In genomic region chr4:152190096-152190653, GRCm38 (mm10) we compare ENCODE assay signal across 13 mouse cellular contexts. TPM values are rescaled to one million over a fixed set of nuclear protein-coding genes. Genes with fewer than 3 reads are reported as not detected.
A peak's percentile ranks its signal among the peaks of the same experiment; 100 is the strongest.
DNase-seq lines count a peak whose midpoint lies in the region; ATAC-seq and TF ChIP-seq lines count a peak whose summit lies in the region.
"Had no signal": no experiment of that assay in that cellular context is flagged by ENCODE, and none has a peak within 500 bp of the region (broad histone marks: within the 10 kb centered on the region; RNA-seq: fewer than 3 reads in every experiment).

No protein-coding gene starts in this region.

- intact Hi-C loops in left cerebral cortex, adult 2 months (cut with DNase I): no loop called here
- intact Hi-C loops in left cerebral cortex, postnatal 4 days (cut with DNase I): no loop called here

- no peak overlapping the region for H3K4me3 ChIP-seq in left cerebral cortex, adult 2 months
- H3K4me3 ChIP-seq in midbrain, embryonic 10.5 days: no peak overlapping the region
- H3K4me3 ChIP-seq: neural tube, embryonic 12.5 days had no signal

- 80% methylated on average over 11 of the region's 11 CpGs for WGBS in midbrain, embryonic 10.5 days

- H3K4me1 ChIP-seq in midbrain, embryonic 10.5 days: peaks cover 27% of the 10 kb centered on the region

- H3K27me3 ChIP-seq in midbrain, embryonic 10.5 days (ENCODE audit: low read depth, poor library complexity, severe bottlenecking): no peaks in the 10 kb centered on the region
- H3K27me3 ChIP-seq: neural tube, embryonic 12.5 days; Patski had no signal

- H3K9me3 ChIP-seq in midbrain, embryonic 10.5 days (replicated peaks): no peaks in the 10 kb centered on the region
- H3K9me3 ChIP-seq: neural tube, embryonic 12.5 days had no signal

- 0 out of 2 replicates have a peak, but pooled peaks cover 3% of the 10 kb centered on the region for H3K36me3 ChIP-seq in midbrain, embryonic 10.5 days
- H3K36me3 ChIP-seq: neural tube, embryonic 12.5 days had no signal

- peak; percentile 37; the same call in 1 of the 2 replicates for ATAC-seq in neutrophil, adult 5-6 weeks (ENCODE audit: extremely low read depth, insufficient number of reproducible peaks, low FRiP score, poor library complexity, severe bottlenecking)
- ATAC-seq: Patski had no signal

- H3K27ac ChIP-seq in left cerebral cortex, adult 2 months: peak overlapping the region; percentile 21; the same call in 1 of the 2 replicates
- H3K27ac ChIP-seq in midbrain, embryonic 10.5 days (replicated peaks): no peak overlapping the region
- H3K27ac ChIP-seq: neural tube, embryonic 12.5 days had no signal

- TF ChIP-seq CTCF in left cerebral cortex, adult 2 months (IDR thresholded peaks at IDR 0.05): no peak

- no peak for DNase-seq in left cerebral cortex, adult 2 months (ENCODE audit: extremely low spot score in 1 of 2, low spot score in 2 of 2)
- no peak for DNase-seq in left cerebral cortex, postnatal 4 days
- DNase-seq in brain, adult 2 months (ENCODE audit: low read depth, low spot score): peak; percentile 76
- peak; percentile 29 for DNase-seq in liver
- DNase-seq in midbrain, embryonic 10.5 days (ENCODE audit: low spot score): no peak
- DNase-seq in frontal cortex, postnatal 36 days (ENCODE audit: low spot score in 2 of 2): no peak
- DNase-seq: cerebellum, adult 11-12 months; gastrocnemius, postnatal 14 days; kidney, postnatal 25 days; spleen, adult 18-20 months had no signal

RNA-seq across cellular contexts. Expression of gene Acot7, which starts 12.2 kb away (rescaled TPM):
- 100 to 1,000 TPM; 300 to 307 TPM for total RNA-seq in left cerebral cortex, adult 2 months (2021)
- 100 to 1,000 TPM; 349 to 380 TPM for total RNA-seq in left cerebral cortex, postnatal 4 days (2021)
- 12.2 and 18.4 TPM in 2 replicates for total RNA-seq in neutrophil, adult 5-6 weeks (2017)
- 85.7 and 99.7 TPM in 2 replicates for polyA plus RNA-seq in midbrain, embryonic 10.5 days (2016; fragmentation: Nextera tagmentation; extraction: Ambion mirVana)

RNA-seq across cellular contexts. Expression of gene Hes2, which starts 31.5 kb away (rescaled TPM):
- not detected for total RNA-seq in left cerebral cortex, adult 2 months (2021)
- total RNA-seq in left cerebral cortex, postnatal 4 days (2021): not detected
- total RNA-seq in neutrophil, adult 5-6 weeks (2017): not detected in 2 replicates
- polyA plus RNA-seq in midbrain, embryonic 10.5 days (2016; fragmentation: Nextera tagmentation; extraction: Ambion mirVana): 0.79 and 1.3 TPM in 2 replicates
- total RNA-seq: gastrocnemius, postnatal 14 days had no signal
- polyA plus RNA-seq: Patski had no signal

RNA-seq across cellular contexts. Expression of gene Espn, which starts 38.0 kb away (rescaled TPM):
- total RNA-seq in left cerebral cortex, adult 2 months (2021): 1 to 10 TPM; 2.1 to 2.6 TPM
- under 1 TPM in 1 of 2 experiments, not detected in 1; 0.46 TPM for total RNA-seq in left cerebral cortex, postnatal 4 days (2021)
- 0.12 and 0.23 TPM in 2 replicates for total RNA-seq in neutrophil, adult 5-6 weeks (2017)
- 0.94 and 1.4 TPM in 2 replicates for polyA plus RNA-seq in midbrain, embryonic 10.5 days (2016; fragmentation: Nextera tagmentation; extraction: Ambion mirVana)

Comparison
In these comparisons a context has a peak if more than half of its experiments do, and no peak if none do; other contexts are left out.
1. DNase-seq: peak in brain, adult 2 months (single experiment) and liver (single experiment); none in left cerebral cortex, adult 2 months (0 of 2), left cerebral cortex, postnatal 4 days (single experiment), midbrain, embryonic 10.5 days (single experiment) and frontal cortex, postnatal 36 days (0 of 2).
2. RNA of gene Acot7, which starts 12.2 kb away (total RNA-seq): 349 to 380 TPM in left cerebral cortex, postnatal 4 days and 300 to 307 TPM in left cerebral cortex, adult 2 months; 12.2 to 18.4 TPM in neutrophil, adult 5-6 weeks; every median in the first group is over 10 times any median in the second.